ENCODE assay signal across 7 mouse cellular contexts in genomic region chr2:118549507-118550473, GRCm38 (mm10). TPM values are rescaled to one million over a fixed set of nuclear protein-coding genes. Genes with fewer than 3 reads are reported as not detected.
DNase-seq lines count a peak whose midpoint lies in the region; ATAC-seq and TF ChIP-seq lines count a peak whose summit lies in the region.

Gene Bmf (minus strand): TSS chr2:118549687.

- peak; percentile 63 for TF ChIP-seq POLR2A in small intestine, adult 2 months (IDR thresholded peaks at IDR 0.05; ENCODE audit: low read depth, low read length)

- peak; percentile 95 to 96 for DNase-seq in adrenal gland, postnatal 4 days (ENCODE audit: low spot score in 2 of 2)
- DNase-seq in embryonic facial prominence, embryonic 14.5 days (ENCODE audit: low spot score), result peak; percentile 100
- peak; percentile 100 for DNase-seq in heart, adult 18-20 months
- peak; percentile 99 for DNase-seq in kidney, adult 18-20 months
- peak; percentile 99 for DNase-seq in limb, embryonic 11.5 days (ENCODE audit: low spot score)

- no peaks in the 10 kb centered on the region for H3K36me3 ChIP-seq in embryonic facial prominence, embryonic 14.5 days (ENCODE audit: control insufficient read depth, insufficient read depth, low read length)
- H3K36me3 ChIP-seq in limb, embryonic 11.5 days (ENCODE audit: control insufficient read depth, insufficient read depth, low read length), result no peaks in the 10 kb centered on the region
- H3K36me3 ChIP-seq in midbrain, embryonic 13.5 days, result no peaks in the 10 kb centered on the region
- no peaks in the 10 kb centered on the region for H3K36me3 ChIP-seq in small intestine, adult 2 months (ENCODE audit: control insufficient read depth, insufficient read depth, low read length)

- peak; percentile 91 for ATAC-seq in embryonic facial prominence, embryonic 14.5 days (ENCODE audit: low read depth)
- peak; percentile 88 for ATAC-seq in limb, embryonic 11.5 days (ENCODE audit: insufficient number of reproducible peaks, low FRiP score, low TSS enrichment, low read depth)
- peak; percentile 92 for ATAC-seq in midbrain, embryonic 13.5 days

- no peaks in the 10 kb centered on the region for H3K9me3 ChIP-seq in embryonic facial prominence, embryonic 14.5 days (ENCODE audit: control insufficient read depth, low read length)
- H3K9me3 ChIP-seq in limb, embryonic 11.5 days (ENCODE audit: control insufficient read depth, low read length), result 0 out of 2 replicates have a peak, but pooled peaks cover 4% of the 10 kb centered on the region
- H3K9me3 ChIP-seq in midbrain, embryonic 13.5 days, result no peaks in the 10 kb centered on the region

- H3K4me3 ChIP-seq in embryonic facial prominence, embryonic 14.5 days (ENCODE audit: low read depth, low read length), result peak within 1 kb of the TSS; percentile 71
- peak within 1 kb of the TSS; percentile 89 for H3K4me3 ChIP-seq in limb, embryonic 11.5 days (ENCODE audit: low read depth, low read length)
- peak within 1 kb of the TSS; percentile 87 for H3K4me3 ChIP-seq in midbrain, embryonic 13.5 days (replicated peaks)
- peak within 1 kb of the TSS; percentile 86 for H3K4me3 ChIP-seq in small intestine, adult 2 months (ENCODE audit: low read depth, low read length)

- peaks cover 42% of the 10 kb centered on the region for H3K4me1 ChIP-seq in embryonic facial prominence, embryonic 14.5 days (ENCODE audit: control insufficient read depth, insufficient read depth, low read length)
- H3K4me1 ChIP-seq in limb, embryonic 11.5 days (ENCODE audit: control insufficient read depth, insufficient read depth, low read length), result peaks cover 46% of the 10 kb centered on the region
- peaks cover 52% of the 10 kb centered on the region for H3K4me1 ChIP-seq in midbrain, embryonic 13.5 days (replicated peaks)
- peaks cover 39% of the 10 kb centered on the region for H3K4me1 ChIP-seq in small intestine, adult 2 months (ENCODE audit: control insufficient read depth, insufficient read depth, insufficient read length, low read length)

- TF ChIP-seq CTCF in small intestine, adult 2 months (IDR thresholded peaks at IDR 0.05; ENCODE audit: extremely low read depth, insufficient read length, insufficient replicate concordance, low read depth, low read length), result no peak

- no peaks in the 10 kb centered on the region for H3K27me3 ChIP-seq in embryonic facial prominence, embryonic 14.5 days (replicated peaks; ENCODE audit: control insufficient read depth, insufficient read depth, low read length)
- no peaks in the 10 kb centered on the region for H3K27me3 ChIP-seq in limb, embryonic 11.5 days (ENCODE audit: control insufficient read depth, insufficient read depth, low read length)
- H3K27me3 ChIP-seq in midbrain, embryonic 13.5 days, result peaks cover 27% of the 10 kb centered on the region
- no peaks in the 10 kb centered on the region for H3K27me3 ChIP-seq in small intestine, adult 2 months (ENCODE audit: control insufficient read depth, insufficient read depth, low read length)

- peak within 1 kb of the TSS; percentile 79 for H3K9ac ChIP-seq in embryonic facial prominence, embryonic 14.5 days (ENCODE audit: low read depth, low read length)
- peak within 1 kb of the TSS; percentile 81 for H3K9ac ChIP-seq in limb, embryonic 11.5 days (ENCODE audit: low read length)
- H3K9ac ChIP-seq in midbrain, embryonic 13.5 days (replicated peaks), result peak within 1 kb of the TSS; percentile 83

- under 1% methylated on average over 35 of the region's 45 CpGs for WGBS in embryonic facial prominence, embryonic 14.5 days
- 1% methylated on average over 45 of the region's 45 CpGs for WGBS in limb, embryonic 11.5 days
- 2% methylated on average over 45 of the region's 45 CpGs for WGBS in midbrain, embryonic 13.5 days
- 1% methylated on average over 45 of the region's 45 CpGs for WGBS in small intestine, adult 2 months

- peak within 1 kb of the TSS; percentile 93 for H3K4me2 ChIP-seq in embryonic facial prominence, embryonic 14.5 days (ENCODE audit: low read depth, low read length)
- peak within 1 kb of the TSS; percentile 90 for H3K4me2 ChIP-seq in limb, embryonic 11.5 days (ENCODE audit: low read depth, severe bottlenecking)
- peak within 1 kb of the TSS; percentile 95 for H3K4me2 ChIP-seq in midbrain, embryonic 13.5 days (replicated peaks)

- H3K27ac ChIP-seq in embryonic facial prominence, embryonic 14.5 days (replicated peaks; ENCODE audit: low read depth, low read length), result peak within 1 kb of the TSS; percentile 84
- peak within 1 kb of the TSS; percentile 56; the same call in 1 of the 2 replicates for H3K27ac ChIP-seq in limb, embryonic 11.5 days (replicated peaks; ENCODE audit: low read depth, low read length)
- H3K27ac ChIP-seq in midbrain, embryonic 13.5 days, result peak within 1 kb of the TSS; percentile 66
- H3K27ac ChIP-seq in small intestine, adult 2 months (ENCODE audit: insufficient read depth, low read depth, low read length), result peak within 1 kb of the TSS; percentile 31; the same call in 1 of the 2 replicates

RNA-seq across cellular contexts. Expression of gene Bmf, which starts in this region (rescaled TPM):
- 10 to 100 TPM; 30.9 to 35.7 TPM for total RNA-seq in adrenal gland, postnatal 4 days (2021)
- 5.6 and 7.6 TPM in 2 replicates for polyA plus RNA-seq in embryonic facial prominence, embryonic 14.5 days (2014; fragmentation: Nextera tagmentation; extraction: Ambion mirVana)
- 1 to 10 TPM; 5.2 to 5.4 TPM for total RNA-seq in heart, adult 18-20 months (2021)
- 3.8 and 7.5 TPM in 2 replicates for polyA plus RNA-seq in limb, embryonic 11.5 days (2014; fragmentation: Nextera tagmentation; extraction: Ambion mirVana)
- 4.0 and 4.7 TPM in 2 replicates for polyA plus RNA-seq in midbrain, embryonic 13.5 days (2015; fragmentation: Nextera tagmentation; extraction: Ambion mirVana)
- 4.1 and 10.3 TPM in 2 replicates for polyA plus RNA-seq in small intestine, adult 2 months (2012; rRNA removed)

Comparison
In these comparisons a context has a peak if more than half of its experiments do, and no peak if none do; other contexts are left out.
1. Peak in every context shown above with its lines: DNase-seq, ATAC-seq, H3K4me3 ChIP-seq and H3K27ac ChIP-seq.
2. RNA of gene Bmf (total RNA-seq): 30.9 to 35.7 TPM in adrenal gland, postnatal 4 days; 5.2 to 5.4 TPM in heart, adult 18-20 months; every median in the first group is over 4 times any median in the second.
3. H3K27ac ChIP-seq: peak in every context shown above with its lines; median percentile 84 in embryonic facial prominence, embryonic 14.5 days; 66 in midbrain, embryonic 13.5 days; 56 in limb, embryonic 11.5 days; 31 in small intestine, adult 2 months.